Mouse (Mus musculus): Measurements from ENCODE around the gene Tent4b.

- TF ChIP-seq POLR2A (IDR thresholded peaks at IDR 0.05; ENCODE audit: low read depth, low read length) (no peak), CTCF (IDR thresholded peaks at IDR 0.05; ENCODE audit: extremely low read depth, insufficient read length, insufficient replicate concordance, low read depth, low read length) (no peak)
These were observed 89.7 kb downstream of the Tent4b start for GRCm38 (mm10) chr8:88288622-88289242.

Measured in small intestine, adult 2 months (tissue).